Mouse (Mus musculus) thymus, postnatal 10 days (tissue): ENCODE measurements at regions not wholly inside any gene's neighbourhood (a gene's known extent, or its start where the extent isn't known, plus 50 kb on each side); places are given as distances from the start of the nearest gene placed in this dataset.

Experiments
- DNase-seq, 2 experiments: peaks; one replicate each; pipeline ENCODE4 v3.0.0; 2021; ENCODE audit warnings: low spot score in 2 of 2

DNA sequence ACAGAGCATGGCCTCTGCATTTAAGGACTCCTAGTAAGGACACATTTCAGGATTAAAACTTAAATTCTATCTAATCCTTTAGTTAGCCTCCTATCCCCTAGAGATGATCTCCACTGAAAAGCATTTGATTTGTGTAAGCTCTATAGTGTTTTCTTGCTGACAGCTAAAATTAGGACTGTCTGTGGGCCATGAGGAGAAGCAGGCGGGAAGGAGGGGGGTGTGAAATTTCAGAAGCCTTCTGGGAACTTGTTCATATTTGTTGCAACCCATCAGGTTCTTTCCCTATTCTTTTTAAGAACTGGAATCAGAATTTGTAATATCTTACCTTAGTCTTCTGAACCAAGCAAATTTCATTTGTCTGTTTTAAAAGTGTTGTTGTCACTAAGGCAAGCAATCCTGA is 114.7 kb upstream of the Sp4 start:
- no peak for DNase-seq

GRCm38 (mm10) chr12:118411767-118412430 is 110.7 kb upstream of the Sp4 start:
- DNase-seq, result no peak

DNA sequence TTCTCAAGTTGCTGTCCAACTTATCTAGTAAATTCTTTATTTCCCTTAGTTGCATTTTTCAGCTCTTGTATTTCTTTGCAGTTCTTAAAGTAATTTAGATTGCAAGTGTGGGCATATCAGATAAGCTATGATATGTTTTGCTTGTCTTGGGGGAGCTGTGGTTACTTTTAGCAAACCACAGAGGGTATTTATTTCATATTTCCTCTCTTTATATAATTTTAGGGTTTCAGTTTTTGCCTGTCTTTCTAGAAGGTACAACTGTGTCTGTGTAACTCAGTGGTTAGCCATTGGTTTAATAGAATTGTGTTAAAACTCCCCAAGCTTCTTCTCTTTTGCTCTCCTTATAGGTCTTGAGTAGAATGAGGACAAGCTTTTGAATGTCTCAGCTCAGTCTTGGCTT is 109.7 kb upstream of the Sp4 start:
- no peak for DNase-seq

DNA sequence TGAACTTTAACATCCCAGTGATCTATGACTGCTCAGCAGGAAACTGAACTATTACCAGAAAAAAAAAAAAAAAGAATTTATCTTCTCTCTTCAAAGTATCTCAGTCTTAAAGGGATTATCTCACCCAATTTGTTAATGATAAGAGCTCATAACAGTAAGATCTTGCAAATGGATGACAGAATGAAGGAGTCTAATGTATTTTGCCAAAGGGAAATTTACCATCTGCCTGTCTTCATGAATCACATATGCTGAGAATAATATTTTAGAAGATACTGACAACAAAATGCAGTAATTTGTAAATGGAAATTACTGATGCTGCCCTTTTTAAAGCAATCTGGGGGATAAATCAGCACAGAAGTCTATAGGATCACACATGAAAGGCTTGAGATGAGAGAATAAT is 103.9 kb upstream of the Sp4 start:
- no peak for DNase-seq

GRCm38 (mm10) chr12:118404171-118404570 is 102.9 kb upstream of the Sp4 start:
- no peak for DNase-seq

DNA sequence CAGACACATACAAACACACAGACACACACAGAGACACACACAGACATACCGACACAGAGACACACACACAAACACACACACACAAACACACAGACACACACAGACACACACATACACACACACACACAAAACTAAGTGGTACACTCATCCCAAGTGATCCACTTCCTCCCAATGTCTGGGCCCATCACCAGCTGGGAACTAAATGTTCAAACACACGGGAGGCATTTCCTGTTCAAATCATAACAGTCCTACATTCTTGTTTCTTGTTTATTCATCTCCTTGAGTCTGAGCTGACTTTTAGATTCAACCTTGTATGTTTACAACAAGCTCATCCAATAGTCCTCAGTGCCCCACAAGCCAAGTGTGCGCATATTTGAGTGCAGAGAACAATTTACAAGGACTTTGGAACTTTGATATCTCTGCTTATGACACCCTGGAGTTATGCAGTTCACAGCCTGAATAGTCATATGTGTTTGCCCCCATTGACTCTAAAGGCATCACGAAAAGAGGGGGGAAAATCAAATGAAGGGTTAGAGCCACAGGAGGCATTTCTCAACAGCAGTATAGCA is 102.4 kb upstream of the Sp4 start:
- DNase-seq, result no peak

DNA sequence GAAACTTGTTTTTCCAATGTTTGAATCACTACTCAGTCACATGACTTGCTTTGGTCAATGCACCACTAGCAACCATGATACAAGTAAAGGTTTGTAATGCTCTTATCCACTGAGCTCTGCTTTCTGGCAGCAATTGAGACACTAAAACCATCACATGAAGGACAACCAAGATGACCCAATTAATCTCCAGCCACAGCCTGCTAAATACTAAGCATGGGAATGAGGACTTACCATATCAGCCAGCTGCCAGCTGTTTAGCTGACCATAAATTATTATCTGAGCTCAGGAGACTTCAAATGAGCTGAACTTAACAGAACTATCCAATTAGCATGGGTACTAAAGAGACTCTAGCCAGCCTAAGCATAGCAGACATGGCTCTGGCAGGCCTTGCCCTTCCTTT is 100.1 kb upstream of the Sp4 start:
- no peak for DNase-seq

DNA sequence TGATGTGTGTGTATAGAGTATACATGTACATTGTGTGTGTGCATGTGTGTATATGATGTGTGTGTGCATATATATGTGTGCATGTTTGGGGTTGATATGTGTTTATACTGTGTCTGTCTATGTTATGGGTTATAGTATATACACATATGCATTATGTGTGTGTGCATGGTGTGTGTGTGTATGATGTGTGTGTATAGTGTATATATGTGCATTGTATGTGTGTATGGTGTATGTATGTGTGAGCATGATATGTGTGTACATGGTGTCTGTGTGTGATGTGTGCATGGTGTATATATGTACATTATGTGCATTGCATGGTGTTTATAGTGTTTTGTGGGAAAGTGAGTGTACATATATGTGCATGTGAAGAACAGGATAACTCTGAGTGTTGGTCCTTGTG is 90.4 kb upstream of the Sp4 start:
- DNase-seq, result no peak

GRCm38 (mm10) chr12:118381013-118381412 is 79.8 kb upstream of the Sp4 start:
- DNase-seq, result no peak

- DNase-seq, result no peak
Observed at GRCm38 (mm10) chr12:118377898-118378297, 76.7 kb upstream of the Sp4 start.

DNA sequence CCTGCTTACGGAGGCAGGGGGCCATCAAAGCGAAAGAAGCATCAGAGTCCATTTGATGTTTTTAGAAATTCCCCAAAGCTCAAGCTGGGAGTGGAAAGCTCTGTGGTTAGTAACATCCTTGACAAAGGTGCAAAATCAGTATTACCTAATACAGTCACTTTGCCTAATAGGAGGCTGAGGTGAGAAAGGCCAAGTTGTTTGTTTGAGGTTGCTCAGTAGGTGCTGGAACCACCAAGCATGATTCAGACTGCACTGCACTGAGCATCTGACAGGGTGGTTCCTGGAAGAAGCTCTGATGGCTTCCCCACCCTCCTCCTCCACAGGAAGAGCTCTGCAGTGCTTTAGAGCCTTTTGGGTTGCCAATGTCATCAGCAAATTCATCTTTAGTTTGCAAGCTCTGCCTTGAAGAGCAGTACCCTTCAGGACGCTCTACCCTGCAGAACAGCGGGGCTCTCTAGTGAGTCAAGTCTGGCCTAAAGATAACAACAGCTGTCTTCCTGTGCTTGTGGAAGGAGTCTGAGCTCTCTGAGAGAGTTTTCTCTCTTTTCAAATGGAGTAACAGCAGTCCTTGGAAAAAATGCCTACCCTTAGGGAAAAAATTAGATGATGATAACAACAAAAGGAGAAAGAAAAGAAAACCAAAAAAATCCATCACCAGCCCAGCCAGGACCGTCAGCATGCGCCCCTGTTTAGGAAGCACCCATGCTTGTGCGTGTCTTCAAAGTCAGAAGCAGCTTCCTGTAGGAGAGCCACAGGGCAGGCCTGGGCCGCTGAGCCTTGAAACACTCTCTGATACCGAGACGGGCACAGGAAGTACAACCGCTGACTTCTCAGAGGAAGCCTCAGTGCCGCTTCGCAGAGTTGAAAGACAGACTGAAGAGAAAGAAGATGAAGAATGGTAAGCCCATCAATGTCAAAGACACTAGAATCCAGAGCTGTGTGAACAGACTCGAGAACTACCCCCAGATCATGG is 75.6 kb upstream of the Sp4 start:
- DNase-seq, result peak; percentile 60 to 66

GRCm38 (mm10) chr12:118373250-118373649 is 72.0 kb upstream of the Sp4 start:
- no peak for DNase-seq

DNA sequence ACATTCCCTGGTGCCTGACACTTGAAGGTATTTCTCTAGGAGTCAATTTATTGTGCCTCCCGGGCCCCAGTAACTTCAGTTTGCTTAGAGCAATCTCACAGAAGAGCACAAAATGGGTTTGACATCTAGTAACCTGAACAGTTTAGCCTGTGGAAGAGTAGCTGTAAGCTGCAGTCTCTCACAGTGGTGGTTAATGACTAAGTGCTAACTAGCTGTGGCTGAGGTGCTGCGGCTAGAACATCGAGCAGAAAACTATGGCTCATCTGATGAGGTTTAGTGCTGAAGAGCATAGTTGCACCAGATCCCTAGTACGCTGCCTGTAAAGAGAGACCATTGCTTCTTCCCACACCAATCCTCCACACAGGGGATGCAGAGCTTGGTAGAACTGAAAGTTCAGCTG is 70.7 kb upstream of the Sp4 start:
- DNase-seq, result no peak

- DNase-seq, result peak in 1 of 2 experiments; percentile 1
Observed at GRCm38 (mm10) chr12:118367307-118368076, 66.3 kb upstream of the Sp4 start.

GRCm38 (mm10) chr12:118352866-118353265 is 51.6 kb upstream of the Sp4 start:
- DNase-seq, result no peak

DNA sequence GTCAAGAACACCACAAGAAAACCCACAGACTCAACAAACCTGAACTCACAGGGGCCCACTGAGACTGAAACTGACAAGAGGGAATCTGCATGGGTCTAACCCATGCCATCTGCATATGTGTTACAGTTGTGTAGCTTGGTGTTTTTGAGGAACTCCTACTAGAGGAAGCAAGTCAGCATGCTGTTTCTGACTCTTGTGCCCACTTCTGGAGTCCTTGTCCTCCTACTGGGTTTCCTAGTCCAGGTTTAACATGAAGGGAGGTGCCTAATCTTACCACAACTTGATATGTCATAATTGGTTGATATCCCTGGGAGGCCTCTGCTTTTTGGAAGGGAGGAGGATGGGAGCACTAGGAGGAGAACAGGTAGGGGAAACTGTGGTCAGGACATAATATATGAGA is 50.2 kb upstream of the Sp4 start:
- DNase-seq, result no peak
